Mouse (Mus musculus) ES-Bruce4 (cell line): Measurements from ENCODE around the gene Fgfr2.

Experiments
- CTCF ChIP-seq: IDR thresholded peaks from one replicate; pipeline ENCODE4 v1.8.1; 2011; ENCODE audit warnings: low read depth, low read length
- EP300 ChIP-seq: IDR thresholded peaks from 2 replicates; pipeline ENCODE4 v1.6.1; 2011; ENCODE audit warnings: low read depth, low read length; ENCODE audit not compliant: insufficient read depth

GRCm38 (mm10) chr7:132802066-132802465 is 321.1 kb downstream of the Fgfr2 start:
- TF ChIP-seq CTCF (no peak), EP300 (no peak)
